Mouse (Mus musculus): ENCODE results near the gene 9230110F15Rik.
"Not testable (repeated sequence)": the region's sequence is repeated elsewhere in the genome, so short reads cannot be mapped to it uniquely, and the experiment has no call there.

9230110F15Rik gene

GRCm38 (mm10) chr9:35844050-35844449 is at the start of gene 9230110F15Rik:
9230110F15Rik (minus strand) TSS chr9:35844150.
- no peak for DNase-seq (ENCODE audit: low spot score)

- not testable (repeated sequence) for DNase-seq (ENCODE audit: low spot score)
Observed at GRCm38 (mm10) chr9:35893112-35893511, 49.2 kb upstream of the 9230110F15Rik start.

GRCm38 (mm10) chr9:35817881-35818280 is 26.1 kb downstream of the 9230110F15Rik start:
- DNase-seq (ENCODE audit: low spot score) = not testable (repeated sequence)

GRCm38 (mm10) chr9:35798146-35798545 is 45.8 kb downstream of the 9230110F15Rik start:
- no peak for DNase-seq (ENCODE audit: low spot score)

- DNase-seq (ENCODE audit: low spot score) = no peak
Observed at GRCm38 (mm10) chr9:35790001-35790400, 53.9 kb downstream of the 9230110F15Rik start, which contains the start of the genes Gm27235 and D730048I06Rik. Gm27235 (minus strand) TSS chr9:35790101. D730048I06Rik (minus strand) TSS chr9:35790112.
